Mouse (Mus musculus) CH12.LX (cell line): ENCODE measurements at regions not wholly inside any gene's neighbourhood (a gene's known extent, or its start where the extent isn't known, plus 50 kb on each side); places are given as distances from the start of the nearest gene placed in this dataset.

Source experiments
- DNase-seq: peaks from one replicate; pipeline ENCODE4 v3.0.0-alpha.2; 2013; ENCODE audit errors: extremely low read depth
- H3K27ac ChIP-seq: 2 replicates; pipeline ENCODE4 v1.5.1; 2012; ENCODE audit warnings: low read depth, mild to moderate bottlenecking, control low read depth, moderate library complexity; ENCODE audit not compliant: insufficient read depth
- H3K27me3 ChIP-seq: replicated peaks from 2 replicates; pipeline ENCODE3; 2012; ENCODE audit warnings: inconsistent platforms
- H3K36me3 ChIP-seq, 2 experiments: replicated peaks in 1 of 2; 2 replicates each; pipeline versions ENCODE3 to v1.6.1; 2012; ENCODE audit warnings: inconsistent platforms in 1 of 2, low read length in 1 of 2, mild to moderate bottlenecking in 1 of 2, mixed read lengths in 1 of 2, moderate library complexity in 1 of 2; ENCODE audit not compliant: control insufficient read depth in 1 of 2, insufficient read depth in 1 of 2
- H3K4me1 ChIP-seq, 2 experiments: 2 replicates each; pipeline ENCODE4 v1.6.1; 2012; ENCODE audit warnings: inconsistent platforms in 1 of 2, moderate library complexity in 1 of 2; ENCODE audit not compliant: insufficient read depth in 2 of 2, control insufficient read depth in 1 of 2
- H3K4me2 ChIP-seq: 2 replicates; pipeline ENCODE4 v1.6.1; 2012; ENCODE audit warnings: low read depth, mild to moderate bottlenecking, control low read depth; ENCODE audit not compliant: poor library complexity, insufficient read depth, severe bottlenecking
- H3K4me3 ChIP-seq, 3 experiments: fragments of 150-350 bp in 1 of 3; sonication (generic) in 1 of 3; replicated peaks in 1 of 3; 2 replicates each; pipeline versions ENCODE3 to v1.5.1; 2011 to 2012; ENCODE audit warnings: low read depth in 2 of 3, low read length in 2 of 3, mild to moderate bottlenecking in 2 of 3, moderate library complexity in 2 of 3, control low read depth in 1 of 3, improper control_type of control experiment in 1 of 3, inconsistent platforms in 1 of 3, mixed read lengths in 1 of 3; ENCODE audit not compliant: poor library complexity in 1 of 3
- H3K79me2 ChIP-seq: replicated peaks from 2 replicates; pipeline ENCODE4 v1.6.1; 2012; ENCODE audit warnings: mild to moderate bottlenecking, moderate library complexity; ENCODE audit not compliant: control insufficient read depth, poor library complexity, insufficient read depth, severe bottlenecking; ENCODE audit errors: extremely low read depth
- H3K9ac ChIP-seq: 2 replicates; pipeline ENCODE4 v1.6.1; 2012; ENCODE audit warnings: low read depth, mild to moderate bottlenecking, control low read depth, moderate library complexity; ENCODE audit not compliant: insufficient read depth
- H3K9me3 ChIP-seq: replicated peaks from 2 replicates; pipeline ENCODE3; 2012; ENCODE audit warnings: low read length, inconsistent platforms, mixed read lengths
- BHLHE40 ChIP-seq: IDR thresholded peaks from 2 replicates; pipeline ENCODE4 v1.6.1; 2011; ENCODE audit warnings: mild to moderate bottlenecking, low read depth, low read length, improper control_type of control experiment
- CHD2 ChIP-seq: IDR thresholded peaks from 2 replicates; pipeline ENCODE4 v1.6.1; 2011; ENCODE audit warnings: low read length, improper control_type of control experiment
- CTCF ChIP-seq, 2 experiments: IDR thresholded peaks in 1 of 2; conservative IDR thresholded peaks in 1 of 2; 2 replicates each; pipeline ENCODE4 v1.5.1; 2011 to 2012; ENCODE audit warnings: low read depth in 2 of 2, low read length in 2 of 2, improper control_type of control experiment in 1 of 2, inconsistent platforms in 1 of 2, mild to moderate bottlenecking in 1 of 2, moderate library complexity in 1 of 2
- E2F4 ChIP-seq: IDR thresholded peaks from 2 replicates; pipeline ENCODE4 v1.6.1; 2011; ENCODE audit warnings: low read depth, low read length, improper control_type of control experiment; ENCODE audit not compliant: insufficient replicate concordance
- ELF1 ChIP-seq: IDR thresholded peaks from 2 replicates; pipeline ENCODE4 v1.6.1; 2014; ENCODE audit warnings: low read depth, mild to moderate bottlenecking, inconsistent platforms, low read length, improper control_type of control experiment
- EP300 ChIP-seq: IDR thresholded peaks from 2 replicates; pipeline ENCODE4 v1.6.1; 2011; ENCODE audit warnings: low read length, improper control_type of control experiment
- ETS1 ChIP-seq: conservative IDR thresholded peaks from 2 replicates; pipeline ENCODE4 v1.6.1; 2012; ENCODE audit warnings: low read depth, mild to moderate bottlenecking, inconsistent platforms, low read length, improper control_type of control experiment, moderate library complexity
- GABPA ChIP-seq: IDR thresholded peaks from 2 replicates; pipeline ENCODE4 v1.6.1; 2012; ENCODE audit warnings: low read depth, low read length, improper control_type of control experiment, inconsistent platforms; ENCODE audit not compliant: insufficient replicate concordance
- JUN ChIP-seq: IDR thresholded peaks from 2 replicates; pipeline ENCODE4 v1.6.1; 2011; ENCODE audit warnings: low read depth, mild to moderate bottlenecking, low read length, improper control_type of control experiment, moderate library complexity; ENCODE audit not compliant: insufficient read depth
- JUND ChIP-seq: conservative IDR thresholded peaks from 2 replicates; pipeline ENCODE4 v1.6.1; 2011; ENCODE audit warnings: low read depth, low read length, improper control_type of control experiment
- KAT2A ChIP-seq: IDR thresholded peaks from 2 replicates; pipeline ENCODE4 v1.6.1; 2012; ENCODE audit warnings: low read length, improper control_type of control experiment, inconsistent platforms; ENCODE audit not compliant: insufficient replicate concordance
- MAFK ChIP-seq: IDR thresholded peaks from 2 replicates; pipeline ENCODE4 v1.6.1; 2011; ENCODE audit warnings: low read length, improper control_type of control experiment; ENCODE audit not compliant: insufficient replicate concordance
- MAX ChIP-seq: IDR thresholded peaks from 2 replicates; pipeline ENCODE4 v1.6.1; 2011; ENCODE audit warnings: low read length, improper control_type of control experiment
- MAZ ChIP-seq: IDR thresholded peaks from 2 replicates; pipeline ENCODE4 v1.6.1; 2012; ENCODE audit warnings: low read depth, mild to moderate bottlenecking, inconsistent platforms, low read length, improper control_type of control experiment, moderate library complexity
- MEF2A ChIP-seq: IDR thresholded peaks from 2 replicates; pipeline ENCODE4 v1.6.1; 2014; ENCODE audit warnings: low read depth, mild to moderate bottlenecking, inconsistent platforms, low read length, improper control_type of control experiment, borderline replicate concordance
- MXI1 ChIP-seq: IDR thresholded peaks from 2 replicates; pipeline ENCODE4 v1.6.1; 2011; ENCODE audit warnings: mild to moderate bottlenecking, low read depth, low read length, improper control_type of control experiment
- PAX5 ChIP-seq: IDR thresholded peaks from 2 replicates; pipeline ENCODE4 v1.6.1; 2012; ENCODE audit warnings: low read length, inconsistent platforms, mixed read lengths
- POLR2A ChIP-seq: IDR thresholded peaks from 2 replicates; pipeline ENCODE4 v1.6.1; 2011; ENCODE audit warnings: low read depth, mild to moderate bottlenecking, improper control_type of control experiment, low read length
- POLR2AphosphoS2 ChIP-seq: IDR thresholded peaks from 2 replicates; pipeline ENCODE4 v1.6.1; 2011; ENCODE audit warnings: low read depth, low read length, improper control_type of control experiment
- RAD21 ChIP-seq: IDR thresholded peaks from 2 replicates; pipeline ENCODE4 v1.6.1; 2011; ENCODE audit warnings: low read depth, mild to moderate bottlenecking, low read length, improper control_type of control experiment, moderate library complexity
- RCOR1 ChIP-seq: conservative IDR thresholded peaks from 2 replicates; pipeline ENCODE4 v1.6.1; 2012; ENCODE audit warnings: low read depth, mild to moderate bottlenecking, inconsistent platforms, low read length, improper control_type of control experiment
- SMC3 ChIP-seq: IDR thresholded peaks from 2 replicates; pipeline ENCODE4 v1.6.1; 2011; ENCODE audit warnings: low read depth, low read length, improper control_type of control experiment
- TCF12 ChIP-seq: IDR thresholded peaks from 2 replicates; pipeline ENCODE4 v1.6.1; 2014; ENCODE audit warnings: low read depth, mild to moderate bottlenecking, inconsistent platforms, low read length, improper control_type of control experiment
- USF1 ChIP-seq: IDR thresholded peaks from 2 replicates; pipeline ENCODE4 v1.6.1; 2014; ENCODE audit warnings: low read depth, mild to moderate bottlenecking, inconsistent platforms, low read length, improper control_type of control experiment
- USF2 ChIP-seq: conservative IDR thresholded peaks from 2 replicates; pipeline ENCODE4 v1.6.1; 2011; ENCODE audit warnings: low read depth, low read length, improper control_type of control experiment
- ZC3H11A ChIP-seq: IDR thresholded peaks from 2 replicates; pipeline ENCODE4 v1.6.1; 2012; ENCODE audit warnings: low read depth, mild to moderate bottlenecking, inconsistent platforms, low read length, improper control_type of control experiment
- ZMIZ1 ChIP-seq: IDR thresholded peaks from 2 replicates; pipeline ENCODE4 v1.6.1; 2012; ENCODE audit warnings: low read depth, mild to moderate bottlenecking, inconsistent platforms, low read length, improper control_type of control experiment
- dilution Hi-C: fragments of 300-500 bp; cut with MboI; formaldehyde crosslinking; loops from 2 replicates; pipeline ENCODE4 v1.14.3; 2020; ENCODE audit warnings: low sequenced_read_pairs; ENCODE audit not compliant: extremely low pct_unique_long_range_greater_than_20kb, extremely low pct_ligation_motif_present
- in situ Hi-C: fragments of 300-500 bp; cut with MboI; formaldehyde crosslinking; loops from 3 replicates; pipeline ENCODE4 v1.14.3; 2019; ENCODE audit warnings: low sequenced_read_pairs, low pct_ligation_motif_present, low pct_unique_long_range_greater_than_20kb, mixed read lengths

DNA sequence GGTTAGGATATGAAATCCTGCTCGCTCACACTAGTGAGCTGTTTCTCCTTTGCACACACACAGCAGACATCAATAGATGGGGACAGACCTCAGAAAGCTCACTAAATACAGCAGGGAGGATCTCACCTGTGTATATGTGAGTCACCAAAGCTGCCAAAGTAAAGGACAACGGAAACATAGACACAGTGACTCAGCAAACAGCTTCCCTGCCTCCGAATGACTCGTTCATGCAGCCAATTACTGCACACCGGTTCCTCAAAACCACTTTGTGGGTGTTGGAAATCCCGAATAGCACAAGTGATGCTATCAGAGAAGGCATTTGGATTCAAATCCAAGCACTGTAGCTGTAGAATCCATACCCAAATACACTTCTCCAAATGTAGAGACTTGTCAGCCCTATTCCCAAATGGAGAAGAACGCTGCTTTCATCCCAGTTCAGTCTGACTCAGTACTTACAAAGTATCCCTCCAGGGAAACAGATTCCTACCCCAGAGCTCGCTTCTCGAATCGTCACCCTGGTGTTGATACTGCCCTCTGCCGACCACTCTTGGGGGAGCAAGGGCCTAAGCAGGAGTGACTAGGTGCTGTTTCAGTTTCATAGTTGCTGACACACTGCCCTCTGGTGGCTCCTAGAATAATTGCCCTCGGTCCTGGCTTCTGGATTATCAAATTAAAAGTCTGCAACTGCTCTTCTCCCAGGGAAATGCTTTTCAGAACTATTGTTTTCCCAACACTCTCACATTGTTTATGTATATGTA lies 61.4 kb upstream of the Sestd1 start:
- dilution Hi-C loops (no loop called here), in situ Hi-C loops (no loop called here)
- Histone ChIP-seq H3K27me3 (no peaks in the 10 kb centered on the region), H3K36me3 (no peaks in the 10 kb centered on the region), H3K4me2 (no peak overlapping the region), H3K4me3 (no peak overlapping the region), H3K79me2 (no peaks in the 10 kb centered on the region), H3K27ac (no peak overlapping the region), H3K9me3 (peaks cover 61% of the 10 kb centered on the region), H3K9ac (no peak overlapping the region), H3K4me1 (no peaks in the 10 kb centered on the region)
- TF ChIP-seq MEF2A = no peak
- TF ChIP-seq JUND = no peak
- peak; percentile 26 for TF ChIP-seq SMC3
- peak in 1 of 2 experiments; percentile 58; a peak in 2 of 4 replicates for TF ChIP-seq CTCF (conservative IDR thresholded peaks at IDR 0.05 in 1 of 2, IDR thresholded peaks at IDR 0.05 in 1 of 2; ENCODE audit: low read depth in 2 of 2, low read length in 2 of 2)
- TF ChIP-seq TCF12 = no peak
- no peak for TF ChIP-seq USF2
- TF ChIP-seq MXI1 = no peak
- no peak for TF ChIP-seq MAX
- TF ChIP-seq RCOR1 = no peak
- no peak for TF ChIP-seq BHLHE40
- TF ChIP-seq E2F4 = no peak
- TF ChIP-seq JUN = no peak
- TF ChIP-seq ETS1 = no peak
- TF ChIP-seq RAD21 = peak; percentile 1
- TF ChIP-seq KAT2A = no peak
- TF ChIP-seq MAFK = no peak
- peak; percentile 15 for DNase-seq

DNA sequence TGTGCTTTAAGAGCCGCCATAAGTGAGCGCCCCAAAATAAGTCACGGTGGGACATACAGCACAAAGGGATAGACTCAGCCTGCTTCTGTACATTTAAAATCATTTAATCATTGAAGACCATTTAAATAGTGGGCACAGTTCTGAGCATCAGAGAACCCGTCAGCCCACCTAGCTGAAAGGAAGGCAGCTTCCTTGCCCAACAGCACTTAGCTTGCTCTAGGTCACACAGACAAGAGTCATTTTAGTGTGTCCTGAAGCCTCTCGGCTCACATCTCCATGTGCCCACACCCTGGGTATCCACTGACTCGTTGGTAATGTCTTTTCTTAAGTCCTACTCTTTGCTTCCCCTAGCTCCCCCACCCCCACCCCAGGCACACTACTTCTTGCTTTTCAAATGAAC lies 59.7 kb upstream of the Sestd1 start:
- no peak for TF ChIP-seq MEF2A
- no peak for TF ChIP-seq GABPA
- no peak for TF ChIP-seq PAX5
- TF ChIP-seq JUN = no peak
- no peak for TF ChIP-seq ELF1
- no peak for TF ChIP-seq POLR2A
- TF ChIP-seq MAZ = no peak
- TF ChIP-seq CHD2 = no peak
- no peak for TF ChIP-seq ZC3H11A
- no peak for TF ChIP-seq ZMIZ1
- TF ChIP-seq E2F4 = no peak
- TF ChIP-seq KAT2A = no peak
- no peak for TF ChIP-seq POLR2AphosphoS2
- no peak for TF ChIP-seq USF1
- no peak for TF ChIP-seq ETS1
- TF ChIP-seq MAX = no peak
- no peak for TF ChIP-seq BHLHE40
- no peak for TF ChIP-seq SMC3
- TF ChIP-seq EP300 = no peak
- TF ChIP-seq RCOR1 = no peak
- Histone ChIP-seq H3K9me3 (peaks cover 63% of the 10 kb centered on the region), H3K4me3 (no peak overlapping the region), H3K4me1 (no peaks in the 10 kb centered on the region), H3K36me3 (no peaks in the 10 kb centered on the region), H3K27me3 (no peaks in the 10 kb centered on the region), H3K9ac (no peak overlapping the region), H3K4me2 (no peak overlapping the region), H3K27ac (no peak overlapping the region), H3K79me2 (no peaks in the 10 kb centered on the region)
- dilution Hi-C loops = no loop called here
- DNase-seq = no peak
- in situ Hi-C loops = no loop called here
